Mouse (Mus musculus) kidney, postnatal 4 days (tissue): ENCODE results near the gene A530064D06Rik.
"Not testable (repeated sequence)": the region's sequence is repeated elsewhere in the genome, so short reads cannot be mapped to it uniquely, and the experiment has no call there.

ENCODE experiments used
- DNase-seq, 2 experiments: peaks; one replicate each; pipeline ENCODE4 v3.0.0; 2021; ENCODE audit warnings: mixed read lengths in 2 of 2

The A530064D06Rik gene

DNA sequence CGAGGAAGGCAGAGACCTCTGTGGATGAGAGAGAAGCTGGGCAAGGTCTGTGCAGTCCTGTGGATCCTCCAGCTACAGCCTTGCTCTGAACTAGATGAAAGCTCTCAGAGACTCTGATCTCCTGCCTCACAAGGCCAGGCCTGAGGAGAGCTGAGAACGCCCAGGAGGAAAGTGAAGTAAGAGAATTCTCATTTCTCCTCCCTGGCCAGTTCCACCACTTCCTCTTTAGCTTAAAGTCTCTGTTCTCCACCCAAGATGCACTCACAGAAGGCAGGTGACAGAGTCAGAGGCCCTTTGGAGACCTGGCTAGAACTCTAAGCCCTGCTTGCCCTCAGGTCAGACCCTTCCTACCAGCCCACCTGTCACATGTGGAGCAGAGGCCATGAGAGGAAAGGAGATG is at the start of gene A530064D06Rik:
Gene A530064D06Rik, minus strand, starts transcription at position 173 of the 400 bp plus-strand sequence.
- DNase-seq, result not testable (repeated sequence)

GRCm38 (mm10) chr17:48215429-48215828 is 48.4 kb upstream of the A530064D06Rik start:
- no peak for DNase-seq

- no peak for DNase-seq
Observed at GRCm38 (mm10) chr17:48213511-48213910, 46.4 kb upstream of the A530064D06Rik start.

DNA sequence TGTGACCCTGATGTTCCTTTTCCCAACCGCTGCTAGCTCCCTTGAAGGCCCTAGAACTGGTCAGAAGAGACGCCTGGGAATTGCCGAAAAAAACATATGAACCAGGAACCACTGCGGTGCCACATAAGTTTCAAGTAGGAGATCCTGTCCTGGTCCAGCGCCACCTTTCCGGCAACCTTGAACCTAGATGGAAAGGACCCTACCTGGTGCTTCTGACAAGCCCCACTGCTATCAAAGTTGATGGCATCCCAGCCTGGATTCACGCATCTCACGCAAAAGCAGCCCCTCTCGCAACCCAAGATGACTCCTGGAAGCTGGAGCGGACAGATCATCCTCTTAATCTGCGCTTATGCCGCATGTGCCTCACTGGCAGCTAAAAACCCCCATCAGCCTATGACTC is 45.5 kb upstream of the A530064D06Rik start:
- DNase-seq, result no peak

DNA sequence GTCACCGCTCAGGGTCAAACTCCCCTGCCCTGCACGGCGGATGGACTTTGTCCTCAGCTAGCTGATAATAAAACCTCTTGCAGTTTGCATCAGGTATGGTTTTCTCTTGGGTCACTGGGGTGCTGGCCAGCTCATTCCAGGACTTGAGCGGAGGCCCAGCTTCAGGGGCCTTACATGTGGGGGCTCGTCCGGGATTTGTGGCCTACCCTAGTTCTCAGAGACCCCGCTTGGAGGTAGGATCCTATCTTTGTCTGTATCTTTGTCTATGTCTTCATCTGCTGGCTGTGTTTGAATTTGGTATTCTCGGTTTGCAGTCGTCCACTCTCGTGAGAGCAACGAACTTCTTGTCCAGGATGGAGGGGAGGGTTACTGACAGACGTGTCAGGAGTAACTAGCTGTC is 36.0 kb upstream of the A530064D06Rik start:
- no peak for DNase-seq

DNA sequence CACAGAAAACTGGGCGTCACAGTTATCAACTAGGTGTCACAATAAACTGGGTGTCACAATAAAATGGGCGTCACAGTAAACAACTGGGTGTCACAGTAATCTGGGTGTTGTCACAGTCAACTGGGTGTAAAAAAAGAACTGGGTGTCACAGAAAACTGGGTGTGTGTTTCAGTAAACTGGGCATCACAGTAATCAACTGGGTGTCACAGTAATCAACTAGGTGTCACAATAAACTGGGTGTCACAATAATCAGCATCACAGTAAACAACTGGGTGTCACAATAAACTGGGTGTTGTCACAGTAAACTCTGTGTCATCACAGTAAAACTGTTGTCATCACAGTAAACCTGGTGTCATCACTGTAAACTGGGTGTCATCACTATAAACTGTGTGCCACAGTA is 25.3 kb upstream of the A530064D06Rik start:
- DNase-seq, result no peak

DNA sequence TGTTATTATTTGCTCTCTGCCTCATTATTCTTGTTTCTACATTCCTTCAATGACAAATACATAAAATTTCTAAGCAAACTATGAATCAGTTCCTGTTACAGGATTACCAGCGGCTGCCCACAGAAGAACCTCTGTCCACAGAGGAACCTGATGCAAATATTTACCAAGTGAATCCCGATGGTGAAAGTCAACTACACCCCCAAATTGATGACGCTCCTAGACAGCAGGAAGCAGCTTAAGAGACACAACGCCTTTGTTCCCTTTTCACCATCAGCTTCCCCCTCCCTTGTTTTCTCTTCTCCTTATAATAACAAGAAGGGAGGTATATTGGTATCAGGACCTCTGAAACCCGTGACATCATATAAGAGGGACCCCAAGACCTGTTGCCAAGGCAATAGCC is 18.2 kb upstream of the A530064D06Rik start:
- DNase-seq, result no peak

GRCm38 (mm10) chr17:48157382-48158076 is 9.5 kb downstream of the A530064D06Rik start:
- DNase-seq, result no peak

- DNase-seq, result no peak
Observed at GRCm38 (mm10) chr17:48146120-48146519, 21.0 kb downstream of the A530064D06Rik start, which contains the start of gene 9830107B12Rik. Gene 9830107B12Rik, minus strand, starts transcription at chr17:48146268.

DNA sequence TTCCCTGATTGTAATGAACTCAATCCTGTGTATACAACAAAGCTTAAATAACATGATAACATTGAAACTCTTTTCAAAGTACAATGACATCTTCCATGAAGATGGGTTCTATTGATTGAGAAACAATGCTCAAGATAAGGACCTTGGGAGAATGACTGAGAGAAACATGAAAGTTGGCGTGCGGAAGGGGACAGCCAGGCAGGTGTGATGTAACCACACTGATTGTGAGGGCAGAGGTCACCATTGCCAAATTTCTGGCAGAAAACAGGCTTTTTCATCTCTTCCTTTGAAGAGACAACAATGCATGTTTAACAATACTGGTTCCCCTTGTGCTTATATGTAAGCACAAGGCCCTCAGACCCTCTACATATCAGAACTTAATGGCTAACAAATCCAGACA is 34.3 kb downstream of the A530064D06Rik start:
- no peak for DNase-seq

DNA sequence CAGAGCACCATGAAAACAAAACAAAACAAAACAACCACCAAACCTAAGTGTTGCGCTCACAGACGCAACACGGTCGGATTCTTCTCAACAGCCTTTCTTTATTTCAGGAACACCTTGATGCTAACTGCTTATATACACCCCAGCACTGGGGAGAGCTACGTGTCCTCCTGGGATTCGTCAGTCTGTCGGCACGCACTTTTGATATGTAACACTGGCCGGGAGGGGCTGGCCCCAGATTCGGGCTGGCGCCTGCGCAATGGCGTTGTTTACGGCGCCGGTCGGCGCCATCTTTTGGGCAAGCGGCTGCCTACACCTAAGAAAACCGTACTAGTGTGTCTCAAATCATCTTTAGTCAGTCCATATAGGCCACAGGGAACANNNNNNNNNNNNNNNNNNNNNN is 46.6 kb downstream of the A530064D06Rik start:
- no peak for DNase-seq

DNA sequence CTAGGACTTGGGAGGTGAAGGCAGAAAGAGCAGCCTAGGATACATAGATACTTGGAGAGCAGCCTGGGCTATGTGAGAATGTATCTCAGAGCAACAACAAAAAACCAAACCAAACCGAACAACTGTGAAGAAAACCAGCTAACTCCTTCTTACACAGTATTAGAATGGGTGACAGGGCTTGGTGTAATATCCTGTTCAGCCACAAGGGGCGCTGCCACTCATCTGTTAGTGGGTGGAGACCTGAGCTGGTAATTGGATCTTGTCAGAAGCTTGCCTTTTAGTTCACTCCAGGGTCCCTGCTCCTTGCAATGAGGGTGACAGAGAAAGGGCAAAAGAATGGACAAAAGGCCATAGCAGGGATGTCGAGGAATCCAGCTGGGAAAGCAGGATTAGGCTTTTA is 47.4 kb downstream of the A530064D06Rik start:
- peak; percentile 90 to 93 for DNase-seq

DNA sequence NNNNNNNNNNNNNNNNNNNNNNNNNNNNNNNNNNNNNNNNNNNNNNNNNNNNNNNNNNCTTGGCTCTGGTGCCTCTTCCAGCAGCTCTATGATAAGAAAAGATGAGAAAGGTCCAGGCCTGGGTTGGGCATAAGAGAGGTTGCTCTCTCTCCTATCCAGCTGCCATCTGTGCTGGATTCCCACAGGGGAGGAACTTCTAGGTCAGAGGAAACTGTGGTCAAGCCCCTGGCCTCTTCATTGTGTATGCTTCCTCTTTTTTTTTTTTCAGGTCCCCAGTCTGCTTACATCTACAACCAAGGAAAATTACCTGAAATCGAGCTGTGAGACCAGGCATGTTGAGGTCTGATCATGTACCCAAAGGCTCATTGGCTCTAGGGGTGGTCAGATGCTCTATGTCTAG is 48.5 kb downstream of the A530064D06Rik start:
- DNase-seq, result no peak

- peak; percentile 69 to 70 for DNase-seq
Observed at GRCm38 (mm10) chr17:48110547-48111287, 56.4 kb downstream of the A530064D06Rik start.

DNA sequence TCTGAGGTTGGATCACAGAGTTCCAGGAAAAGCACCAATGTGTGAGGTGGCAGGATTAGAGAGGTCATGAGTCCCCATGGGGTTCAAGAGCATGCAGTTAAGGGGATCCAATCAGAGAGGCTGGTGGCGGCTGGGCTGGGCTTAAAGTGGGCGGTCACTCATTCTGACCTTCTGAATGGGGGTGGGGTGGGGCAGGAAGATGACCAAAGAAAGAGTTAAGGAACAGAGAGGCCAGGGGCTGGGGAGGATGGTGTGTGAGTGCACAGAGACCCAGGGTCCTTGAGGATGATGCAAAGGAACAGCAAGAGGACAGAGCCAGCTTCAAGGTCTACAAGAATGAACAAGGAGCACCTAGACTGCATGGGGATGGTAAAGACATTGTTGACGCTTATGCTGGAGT is 58.6 kb downstream of the A530064D06Rik start:
- no peak for DNase-seq

DNA sequence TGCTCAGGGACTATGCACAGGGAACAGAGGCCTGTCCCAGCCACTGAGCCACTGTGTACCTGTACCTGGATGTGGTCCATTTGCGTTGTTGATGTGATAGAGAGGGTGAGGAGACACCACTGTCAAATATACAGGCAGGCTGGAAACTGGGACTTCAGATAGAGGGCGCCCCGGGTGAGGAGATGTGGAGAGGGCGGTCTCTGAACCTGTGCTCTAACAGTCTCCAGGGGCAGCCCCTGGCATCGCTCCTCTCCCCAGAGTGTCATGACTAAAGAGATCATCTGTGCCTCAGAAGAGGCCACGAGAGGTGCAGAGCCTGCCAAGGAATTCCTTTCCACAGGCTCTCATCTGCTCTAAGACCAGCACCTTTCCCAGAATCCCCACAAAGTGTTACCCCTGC is 59.2 kb downstream of the A530064D06Rik start:
- DNase-seq, result no peak

- no peak for DNase-seq
Observed at GRCm38 (mm10) chr17:48107333-48107732, 59.7 kb downstream of the A530064D06Rik start.

DNA sequence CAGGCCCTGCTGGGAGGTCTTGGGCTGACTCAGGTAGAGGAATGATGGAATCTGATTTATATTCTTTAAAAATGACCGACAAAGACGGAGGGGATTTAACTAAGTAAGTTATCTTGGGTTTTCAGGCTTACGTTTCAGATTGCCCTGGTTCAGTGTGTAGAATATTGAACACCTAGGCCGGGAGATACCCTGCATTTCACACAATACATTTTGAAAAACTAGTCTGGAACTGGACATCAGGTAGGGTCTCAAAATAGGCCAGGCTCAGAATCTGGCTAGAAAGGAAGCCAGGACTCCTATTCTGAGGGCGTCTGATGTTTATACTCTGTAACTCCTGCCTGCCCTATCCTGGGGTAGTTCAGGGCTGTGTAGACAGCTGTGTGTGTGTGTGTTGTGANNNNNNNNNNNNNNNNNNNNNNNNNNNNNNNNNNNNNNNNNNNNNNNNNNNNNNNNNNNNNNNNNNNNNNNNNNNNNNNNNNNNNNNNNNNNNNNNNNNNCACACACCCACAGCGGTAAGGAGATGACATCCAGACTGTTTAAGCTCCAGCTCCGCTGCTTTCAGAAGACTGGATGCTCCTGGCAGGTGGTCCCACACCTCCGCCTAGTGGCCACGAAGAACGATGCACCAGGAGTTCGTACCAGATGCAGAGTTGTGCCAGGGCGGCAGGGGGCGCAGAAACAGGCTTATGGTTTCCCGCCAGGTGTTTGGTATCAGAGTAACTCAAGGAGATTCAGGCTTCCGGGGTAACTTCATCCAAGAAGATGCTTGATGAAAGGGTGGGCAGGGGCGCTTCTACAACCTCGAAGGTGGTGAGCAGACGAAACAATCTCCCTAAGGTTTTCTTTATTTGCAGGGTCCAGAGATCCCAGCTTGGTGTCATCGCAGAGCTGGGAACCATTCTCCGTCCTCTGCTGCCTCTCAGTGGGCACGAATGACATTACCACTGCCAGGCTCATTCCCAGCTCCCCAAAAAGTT is 66.3 kb downstream of the A530064D06Rik start:
- DNase-seq, result peak; percentile 90 to 93

DNA sequence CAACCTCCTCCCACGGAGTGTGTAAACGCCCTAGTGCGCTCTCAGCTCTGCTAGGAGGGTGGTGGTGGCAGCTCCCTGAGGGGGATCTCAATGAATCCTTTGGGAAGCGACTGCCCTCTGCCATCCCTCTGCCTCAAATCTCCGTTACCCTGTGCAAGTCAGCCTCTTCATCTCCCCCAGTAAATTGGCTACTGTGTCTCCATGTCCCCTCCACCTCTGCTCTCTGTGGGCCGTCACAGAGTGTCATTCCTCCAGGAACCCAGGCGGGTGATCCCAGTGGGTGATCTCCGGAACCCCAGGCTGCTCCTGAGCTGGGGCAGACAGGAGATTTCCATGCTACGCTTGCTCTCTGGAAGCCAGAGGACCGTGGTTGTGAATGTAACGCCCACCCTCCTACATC is 67.8 kb downstream of the A530064D06Rik start:
- no peak for DNase-seq
